Mouse (Mus musculus) left cerebral cortex, postnatal 25 days (tissue): ENCODE results near the gene Ssbp3. TPM values are rescaled to one million over a fixed set of nuclear protein-coding genes. Genes with fewer than 3 reads are reported as not detected.

Experiments used
- DNase-seq, 2 experiments: peaks; one replicate each; pipeline ENCODE4 v3.0.0; 2022; ENCODE audit warnings: low spot score in 2 of 2, mixed read lengths in 1 of 2
- intact Hi-C: fragments of 180-260 bp; cut with DNase I; formaldehyde crosslinking; loops from one replicate; pipeline ENCODE4 v1.15.1; 2025
- total RNA-seq, 2 experiments: library from RNA; stranded (reverse); gene quantifications; 2 replicates each; pipeline ENCODE4 v1.2.3; 2021

Gene Ssbp3
- total RNA-seq, 2 experiments from 2014 or later, result 138 to 157 TPM

DNA sequence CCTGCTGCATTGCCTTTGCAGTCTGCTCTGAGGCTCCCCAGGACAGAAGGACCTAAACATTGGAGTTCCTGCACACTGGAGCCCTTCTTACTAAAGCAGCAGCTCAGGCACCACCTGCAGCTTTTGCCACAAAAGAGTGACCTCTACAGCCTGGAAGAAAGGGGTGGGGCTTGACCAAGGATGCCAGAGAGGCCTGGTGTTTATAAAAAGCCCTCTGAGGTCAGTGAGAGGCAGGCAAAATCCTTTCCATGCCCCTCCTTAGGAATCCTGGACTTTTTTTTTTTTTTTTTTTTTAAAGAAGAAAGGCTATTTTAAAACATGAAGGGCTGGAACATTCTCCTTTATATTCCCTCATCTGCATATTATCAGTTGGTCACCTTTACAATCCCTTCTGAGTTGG lies 42.7 kb downstream of the Ssbp3 start:
- DNase-seq, result no peak
- intact Hi-C loops, result no loop called here

DNA sequence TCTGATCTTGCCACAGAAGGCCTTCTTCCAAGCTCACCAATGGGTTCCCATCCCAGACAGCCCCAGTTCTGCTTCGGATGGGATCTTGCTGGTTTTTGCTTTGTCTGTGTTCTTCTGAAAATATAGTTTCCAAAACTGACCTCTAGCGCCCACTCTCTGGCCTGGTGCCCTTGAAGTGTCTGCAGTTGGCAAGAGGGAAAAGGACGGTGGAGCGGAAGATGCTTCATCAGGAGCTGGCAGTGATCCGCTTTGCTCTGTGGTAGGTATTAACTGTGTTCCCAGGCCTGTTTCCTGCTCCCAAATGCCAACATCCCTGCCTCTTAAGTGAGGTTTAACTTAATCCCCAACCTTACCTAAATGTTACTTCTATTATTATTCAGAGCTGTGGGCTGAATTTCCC lies 43.3 kb downstream of the Ssbp3 start:
- intact Hi-C loops, result no loop called here
- no peak for DNase-seq

DNA sequence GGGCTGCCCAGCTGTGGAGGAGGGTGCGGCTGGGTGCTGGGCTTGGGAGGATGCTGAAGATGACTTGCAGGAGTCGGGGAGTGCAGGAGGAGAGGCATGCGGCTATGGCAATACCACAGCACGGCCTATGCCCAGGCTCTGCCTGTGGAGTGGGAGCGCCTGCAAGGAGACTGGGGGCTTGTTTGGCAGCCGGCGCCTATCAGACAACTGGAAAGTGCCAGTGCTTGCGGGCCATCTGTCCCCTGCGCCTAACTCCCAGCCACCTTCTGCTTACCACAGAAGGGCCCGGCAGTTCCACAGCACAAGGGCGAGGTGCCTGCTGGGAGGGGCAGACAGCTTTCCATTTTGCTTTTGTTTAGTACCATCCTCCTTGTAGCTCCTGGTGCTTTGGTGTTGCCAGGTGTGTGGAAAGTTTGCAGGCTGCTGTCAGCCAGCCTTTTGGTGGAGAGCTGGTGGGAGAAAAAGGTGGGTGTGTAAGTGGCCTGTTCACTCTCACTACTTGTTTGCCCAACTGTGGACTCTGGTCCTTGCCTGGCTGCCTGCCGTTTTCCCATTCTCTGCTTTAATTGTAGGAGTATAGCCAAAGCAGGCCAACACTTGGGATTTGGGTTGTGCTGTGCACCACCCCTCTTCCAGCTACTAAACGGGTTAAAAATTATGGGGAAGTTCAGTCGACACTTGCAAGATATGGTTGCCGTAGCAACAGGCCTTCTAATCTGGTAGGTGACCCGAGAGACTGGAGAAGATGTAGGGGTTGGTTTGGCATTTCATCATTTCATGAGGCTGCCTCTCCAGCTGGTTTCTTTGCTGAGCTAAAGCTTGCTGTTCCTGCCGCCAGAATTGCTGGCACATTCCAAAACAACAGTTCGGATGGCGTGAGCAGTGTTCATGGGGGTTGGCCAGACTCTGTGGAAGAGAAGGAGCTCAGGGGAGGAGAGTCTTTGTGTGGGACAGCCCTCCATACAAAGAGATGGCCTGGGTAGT lies 45.5 kb downstream of the Ssbp3 start:
- intact Hi-C loops, result no loop called here
- DNase-seq, result peak; percentile 50 to 89

DNA sequence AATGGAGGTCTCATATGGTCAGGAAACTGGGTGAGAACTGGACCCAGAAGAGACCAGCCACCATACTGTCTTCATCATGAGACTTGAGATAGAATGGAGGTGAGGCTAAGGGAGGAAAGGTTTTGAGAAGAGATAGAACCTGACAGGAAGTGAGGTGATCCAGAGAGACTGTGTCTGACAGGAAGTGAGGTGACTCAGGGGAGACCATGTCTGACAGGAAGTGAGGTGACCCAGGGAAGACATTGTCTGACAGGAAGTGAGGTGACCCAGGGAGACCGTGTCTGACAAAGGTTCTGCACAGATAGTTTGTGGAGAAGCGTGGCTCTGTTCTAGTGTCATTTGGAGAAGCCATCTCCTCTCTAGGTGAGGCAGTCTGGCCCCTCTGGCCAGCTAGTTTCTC lies 47.6 kb downstream of the Ssbp3 start:
- intact Hi-C loops, result no loop called here
- DNase-seq, result no peak

DNA sequence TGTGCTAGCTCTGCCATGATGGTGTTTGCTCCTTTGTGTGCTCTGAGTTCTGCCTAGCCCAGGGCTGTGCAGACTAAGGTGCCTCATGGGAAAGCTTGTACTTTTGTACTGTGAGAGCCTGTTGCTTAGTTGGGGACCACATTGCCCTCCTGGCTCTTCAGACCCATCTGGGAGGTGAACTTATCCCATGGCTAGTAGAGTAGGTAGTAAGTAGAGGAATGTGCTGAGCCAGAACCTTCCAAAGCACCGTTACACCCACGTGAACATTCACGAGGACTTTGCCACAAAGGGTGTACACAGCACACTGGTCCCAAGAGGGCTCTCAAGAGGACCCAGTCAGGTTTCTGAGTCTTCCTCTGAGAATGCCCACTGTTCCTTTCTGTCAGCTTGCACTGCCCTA lies 48.1 kb downstream of the Ssbp3 start:
- intact Hi-C loops, result no loop called here
- no peak for DNase-seq

DNA sequence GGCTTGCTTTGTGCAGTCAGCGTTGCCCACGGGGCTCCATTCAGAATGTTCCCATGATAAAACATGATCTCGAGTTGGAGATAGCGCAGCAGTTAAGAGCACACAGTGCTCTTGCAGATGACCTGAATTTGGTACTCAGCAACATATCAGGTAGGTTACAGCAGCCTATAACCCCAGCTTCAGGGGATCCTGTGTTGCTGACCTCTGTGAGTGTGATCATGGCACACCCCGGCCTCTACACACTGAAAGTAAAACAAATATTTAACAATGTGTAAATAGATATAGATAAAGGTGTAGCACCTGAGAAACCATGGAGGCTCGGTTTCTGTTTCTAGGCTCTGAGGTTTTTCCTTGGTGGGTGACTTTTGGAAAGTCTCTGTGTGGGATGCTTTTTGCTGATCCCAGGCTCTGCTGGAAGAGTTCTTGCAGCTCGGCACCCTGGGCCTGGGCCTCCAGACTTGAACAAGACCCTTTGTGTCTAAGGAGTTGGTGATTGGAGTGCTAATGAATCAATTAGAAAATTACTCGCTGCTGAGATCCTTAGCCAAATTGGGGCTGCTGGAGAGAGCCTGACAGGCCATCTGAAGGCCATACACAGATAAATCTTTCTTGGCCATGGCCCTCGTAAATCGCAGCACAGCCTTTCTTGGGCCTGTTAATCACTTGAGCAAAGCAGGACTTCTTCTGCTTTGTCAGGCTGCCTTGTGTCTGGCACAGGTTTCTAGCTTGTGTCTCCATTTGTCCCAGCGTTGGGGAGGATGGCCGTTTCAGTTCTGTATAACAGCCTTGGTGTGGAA lies 49.2 kb downstream of the Ssbp3 start:
- no peak for DNase-seq
- intact Hi-C loops, result no loop called here

DNA sequence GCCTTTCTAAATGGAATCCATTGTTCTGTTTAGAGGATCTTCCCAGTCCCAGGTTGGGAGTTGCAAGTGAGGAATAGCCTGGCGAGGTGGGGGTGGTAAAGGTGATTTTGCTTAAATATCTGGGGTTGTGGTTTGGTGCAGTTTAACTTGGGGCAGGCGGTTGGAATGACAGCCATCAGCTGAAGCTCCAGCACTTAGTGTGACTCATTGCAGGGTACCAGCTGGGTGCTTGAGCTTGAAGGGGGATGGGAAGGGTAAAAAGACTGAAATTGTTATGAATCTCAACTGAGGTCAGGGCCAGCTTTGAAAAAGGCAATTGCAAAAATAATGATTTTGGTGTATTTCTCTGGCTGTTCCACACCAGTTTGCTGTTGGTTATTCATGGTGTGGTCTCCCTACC lies 50.0 kb downstream of the Ssbp3 start:
- intact Hi-C loops, result no loop called here
- DNase-seq, result no peak

DNA sequence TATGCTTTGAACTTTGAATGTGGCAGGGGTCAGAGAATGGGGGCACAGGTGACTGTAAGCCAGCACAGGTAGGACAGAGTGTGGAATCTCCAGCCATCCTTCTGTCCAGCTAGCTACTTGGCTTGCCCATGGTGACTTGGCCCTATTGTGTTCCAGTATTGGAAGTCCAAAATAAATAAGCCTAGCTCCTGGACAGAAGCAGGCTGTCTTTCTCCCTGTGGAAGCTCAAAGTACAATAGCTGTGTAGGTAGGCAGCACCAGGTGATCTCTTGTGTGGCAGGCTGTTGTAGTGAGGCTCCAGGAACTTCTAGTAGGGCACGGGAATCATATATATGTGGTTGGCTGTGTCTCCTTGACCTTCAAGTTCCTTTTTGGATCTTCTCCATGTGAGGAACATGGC lies 50.8 kb downstream of the Ssbp3 start:
- intact Hi-C loops, result no loop called here
- DNase-seq, result no peak

DNA sequence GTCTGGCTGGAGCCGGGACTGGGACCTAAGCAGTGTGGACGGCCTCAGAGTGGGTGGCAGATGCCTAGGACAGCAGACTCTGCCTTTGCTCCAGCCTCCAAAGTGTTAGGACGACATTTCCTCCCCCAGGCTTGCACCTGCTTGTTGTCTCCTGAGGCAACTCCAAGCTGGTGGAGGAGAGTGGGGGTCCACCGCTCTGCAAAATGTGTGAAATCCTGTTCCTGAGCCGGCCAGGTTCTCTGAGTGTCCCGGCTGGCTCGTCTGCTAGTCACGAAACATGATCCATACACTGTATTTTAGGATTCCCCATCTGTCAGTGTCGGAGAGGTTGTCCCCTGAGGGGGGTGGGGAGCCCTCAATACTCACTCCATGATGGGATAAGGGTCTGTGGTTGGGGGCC lies 53.9 kb downstream of the Ssbp3 start:
- peak in 1 of 2 experiments; percentile 82 for DNase-seq

DNA sequence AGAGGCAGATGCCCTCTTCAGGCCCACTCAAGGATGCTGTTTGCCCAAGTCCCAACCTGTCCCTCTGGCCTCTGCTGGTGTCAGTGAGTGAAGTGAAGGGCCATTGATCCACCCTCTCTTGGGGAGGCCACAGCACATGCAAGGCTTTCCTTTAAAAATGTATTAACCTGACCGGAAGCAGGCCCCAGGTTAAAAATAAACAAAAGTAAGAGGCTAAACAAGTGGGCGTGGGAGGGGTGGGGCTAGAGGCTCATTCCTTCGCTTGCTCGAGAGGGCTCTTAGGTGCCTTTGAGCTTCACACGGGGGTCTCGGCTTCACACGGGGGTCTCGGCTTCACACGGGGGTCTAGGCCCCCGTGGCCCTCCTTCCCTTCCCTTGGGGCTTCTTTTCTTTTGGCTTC lies 54.5 kb downstream of the Ssbp3 start:
- intact Hi-C loops, result no loop called here

More for the DNA sequence above, 53.9 kb downstream of the Ssbp3 start:
- intact Hi-C loops, result no loop called here

DNA sequence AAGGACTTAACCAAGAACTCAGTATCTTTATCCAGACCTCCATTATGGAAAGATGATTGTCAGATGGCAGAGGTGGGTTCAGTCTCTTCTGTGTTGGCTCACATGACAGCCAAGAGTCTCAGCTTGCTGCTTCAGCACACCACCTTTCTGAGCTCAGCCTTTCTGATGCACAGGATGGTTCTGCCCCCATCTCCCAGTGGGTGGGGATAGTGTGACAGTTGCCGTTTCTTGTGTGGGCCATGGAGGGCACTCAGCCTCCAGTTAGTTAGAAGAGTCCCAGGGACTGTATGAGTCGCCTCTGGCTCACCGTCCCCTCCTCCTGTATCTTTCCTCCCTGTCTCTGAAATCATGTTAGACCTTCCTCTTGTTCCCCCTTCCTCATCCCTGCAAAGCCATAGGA lies 55.9 kb downstream of the Ssbp3 start:
- intact Hi-C loops, result no loop called here
- DNase-seq, result peak in 1 of 2 experiments; percentile 80

More for the DNA sequence above, 54.5 kb downstream of the Ssbp3 start:
- no peak for DNase-seq

DNA sequence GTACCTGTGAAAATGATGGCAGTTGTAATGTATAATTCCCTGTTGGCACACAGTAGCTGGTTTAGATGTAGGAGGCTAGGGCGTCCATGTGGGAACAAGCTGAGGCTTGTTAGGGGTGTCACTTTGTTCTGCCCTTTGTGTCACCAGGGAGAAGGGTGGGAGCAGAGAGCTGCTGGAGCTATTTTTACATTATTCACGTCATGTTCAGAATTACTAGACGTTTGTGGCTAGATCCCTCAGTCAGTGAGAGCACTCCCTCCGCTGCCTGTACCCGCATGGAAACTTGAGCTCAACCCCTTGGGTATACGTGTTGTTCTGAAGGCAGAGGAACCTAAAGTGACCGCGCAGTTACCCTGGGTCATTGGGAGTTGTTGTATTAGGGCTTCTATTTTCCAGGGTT lies 58.4 kb downstream of the Ssbp3 start:
- intact Hi-C loops, result no loop called here
- DNase-seq, result no peak

DNA sequence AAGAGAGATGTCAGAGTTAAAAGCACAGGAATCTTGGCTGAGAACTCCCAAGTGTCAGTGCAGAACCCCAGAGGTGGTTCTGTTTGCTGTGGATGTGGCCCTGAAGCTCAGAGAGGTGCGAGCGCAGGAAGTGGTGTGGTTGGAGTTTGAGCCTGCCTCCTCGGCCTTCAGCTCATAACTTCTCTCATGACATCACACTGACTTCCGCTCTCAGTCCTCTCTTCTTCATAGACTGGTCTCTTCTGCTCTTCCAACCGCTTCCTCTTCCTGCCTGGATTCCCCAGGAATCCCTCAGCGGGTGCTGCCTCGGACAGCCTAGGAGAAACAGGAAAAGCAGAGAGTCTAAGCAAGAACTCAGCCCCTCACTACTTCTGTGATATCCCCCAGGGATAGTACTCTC lies 60.3 kb downstream of the Ssbp3 start:
- intact Hi-C loops, result no loop called here
- DNase-seq, result no peak

DNA sequence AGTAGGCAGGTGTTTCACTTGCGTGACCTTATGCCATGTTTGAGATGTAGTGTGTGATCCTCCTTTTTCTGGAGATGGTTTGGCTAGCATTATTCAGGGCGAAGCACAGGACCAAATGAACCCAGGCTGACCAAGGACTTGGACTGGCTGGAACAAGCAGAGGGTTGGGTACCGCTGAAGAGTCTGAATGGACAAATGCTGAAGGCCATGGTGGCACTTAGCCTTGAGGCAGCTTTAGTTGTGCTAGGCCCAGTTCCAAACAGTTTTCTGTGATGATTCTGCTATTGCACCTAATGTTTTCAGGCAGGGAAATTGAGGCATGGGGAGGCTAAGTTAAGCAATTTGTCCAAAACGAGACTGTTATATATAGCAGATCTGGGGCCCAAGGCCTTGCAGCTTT lies 61.6 kb downstream of the Ssbp3 start:
- intact Hi-C loops, result no loop called here
- DNase-seq, result no peak

DNA sequence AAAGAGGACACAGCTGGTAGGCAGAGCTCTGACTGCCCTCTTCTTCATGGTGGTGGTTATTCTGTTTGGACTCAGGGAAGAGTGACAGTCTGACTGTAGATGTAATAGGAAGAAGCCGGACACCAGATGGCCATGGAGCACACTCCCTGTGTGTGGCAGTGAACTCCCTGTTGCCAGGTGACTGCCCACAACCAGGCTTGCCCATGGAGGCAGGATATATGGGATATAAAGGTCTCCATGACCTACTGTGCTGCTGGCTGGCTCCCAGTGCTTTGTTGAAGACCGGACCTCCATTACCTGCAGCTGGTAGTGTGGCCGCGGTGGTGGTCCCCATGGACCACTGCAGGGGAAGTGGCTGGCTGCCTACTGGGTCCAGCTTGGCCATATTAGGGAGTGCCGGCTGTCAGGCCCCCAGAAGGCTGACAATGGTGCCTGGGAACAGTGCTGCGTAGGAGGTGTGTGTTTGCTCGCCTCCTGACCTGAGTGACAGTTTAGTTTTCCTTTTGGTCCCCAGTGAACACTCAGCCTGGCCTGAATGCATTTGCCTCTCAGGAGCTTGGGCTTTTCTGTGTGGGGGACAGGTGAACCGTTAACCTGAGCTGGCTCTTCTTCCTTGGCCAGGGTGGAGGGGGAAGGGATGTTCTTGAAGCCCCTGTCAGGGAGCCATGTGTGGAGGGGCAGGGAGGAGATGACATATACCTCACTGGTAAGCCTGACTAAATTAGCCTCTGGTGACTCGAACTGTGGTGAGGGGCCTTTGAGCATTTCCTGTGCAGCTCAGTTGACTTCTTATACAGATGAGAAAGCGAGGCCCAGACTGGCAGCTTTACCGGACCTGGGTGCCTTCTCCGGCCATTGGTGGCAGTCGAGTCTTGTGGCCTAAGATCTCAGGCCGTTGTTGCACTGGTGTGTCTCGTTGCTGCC lies 62.2 kb downstream of the Ssbp3 start:
- DNase-seq, result no peak
- intact Hi-C loops, result no loop called here

DNA sequence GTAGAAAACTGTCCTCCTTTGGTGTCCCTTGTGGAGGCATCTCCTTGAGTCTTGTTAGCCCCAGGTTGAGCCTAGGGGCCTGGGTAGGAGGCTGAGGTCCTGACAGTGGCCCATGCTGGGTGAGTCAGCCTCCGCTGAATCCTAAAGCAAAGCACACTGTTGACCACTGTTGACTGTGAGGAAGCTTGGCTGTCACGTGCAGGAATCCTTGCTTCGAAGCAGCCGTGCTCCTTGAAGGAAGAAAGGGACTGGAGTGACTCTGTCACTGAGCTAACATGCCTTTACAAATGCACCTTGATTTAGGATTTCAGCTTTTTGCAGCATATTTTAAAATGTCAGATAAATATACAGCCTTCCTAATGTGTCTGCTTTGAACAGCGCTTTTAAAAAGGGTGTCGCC lies 64.8 kb downstream of the Ssbp3 start:
- intact Hi-C loops, result no loop called here
- DNase-seq, result no peak

DNA sequence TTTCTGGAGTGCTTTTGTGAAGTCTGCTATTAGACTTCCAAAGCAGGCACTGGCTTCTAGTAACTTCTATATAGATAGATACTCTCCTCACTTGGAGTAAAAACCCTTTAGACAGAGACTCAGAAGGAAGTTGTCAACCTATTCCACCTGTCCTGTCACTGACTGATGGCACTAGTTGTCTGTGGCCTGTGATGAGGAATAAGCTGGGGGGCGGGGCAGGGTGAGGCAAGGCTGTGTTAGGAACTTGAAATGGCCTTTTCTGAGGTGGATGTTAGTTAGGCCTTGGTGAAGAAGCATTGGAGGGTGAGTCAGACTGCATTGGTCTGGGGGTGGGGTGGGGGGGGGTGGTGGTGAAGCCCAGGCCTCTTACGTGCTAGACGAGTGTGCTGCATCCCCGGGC lies 65.4 kb downstream of the Ssbp3 start:
- DNase-seq, result no peak
- intact Hi-C loops, result no loop called here

DNA sequence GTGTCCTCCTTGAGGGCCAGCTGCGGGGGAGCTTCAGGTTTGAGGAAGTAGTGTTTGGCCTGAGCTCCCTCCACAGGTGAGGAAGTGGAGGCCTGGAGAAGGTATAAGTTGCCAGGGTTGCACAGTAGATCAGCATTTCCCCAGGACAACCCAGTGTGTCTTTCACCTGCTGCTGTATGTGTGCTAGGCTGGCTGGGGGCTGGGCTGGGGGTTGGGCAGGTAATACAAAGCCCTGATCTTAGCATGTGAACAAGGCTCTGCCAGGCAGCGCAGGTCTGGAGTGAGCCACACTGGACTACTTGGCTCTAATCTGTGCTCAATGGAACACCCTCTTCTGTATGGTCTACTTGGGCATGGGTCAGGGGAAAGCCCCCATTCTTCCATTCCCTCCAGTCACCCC lies 66.1 kb downstream of the Ssbp3 start:
- DNase-seq, result no peak
- intact Hi-C loops, result no loop called here

DNA sequence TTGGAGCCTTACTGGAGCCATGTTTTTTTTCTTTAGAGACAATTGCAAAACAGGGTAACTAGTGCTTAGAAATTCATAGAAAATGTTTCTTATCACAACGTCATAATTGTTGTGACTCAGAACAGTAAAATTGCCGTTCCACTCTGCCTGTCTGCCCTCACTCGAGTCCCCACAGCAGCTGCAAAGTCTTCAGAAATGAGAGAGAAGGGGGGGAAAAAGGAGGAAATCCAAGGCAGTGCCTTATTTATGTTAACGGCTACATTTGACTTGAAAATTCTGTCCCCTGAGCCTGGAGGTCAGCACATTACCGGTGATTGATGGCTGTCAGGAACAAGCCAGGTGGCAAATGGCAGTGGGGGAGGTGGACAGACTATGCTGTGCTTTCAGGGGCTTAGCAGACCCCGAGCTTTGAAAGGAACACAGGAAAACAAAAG lies 66.7 kb downstream of the Ssbp3 start:
- intact Hi-C loops, result no loop called here
- DNase-seq, result no peak

DNA sequence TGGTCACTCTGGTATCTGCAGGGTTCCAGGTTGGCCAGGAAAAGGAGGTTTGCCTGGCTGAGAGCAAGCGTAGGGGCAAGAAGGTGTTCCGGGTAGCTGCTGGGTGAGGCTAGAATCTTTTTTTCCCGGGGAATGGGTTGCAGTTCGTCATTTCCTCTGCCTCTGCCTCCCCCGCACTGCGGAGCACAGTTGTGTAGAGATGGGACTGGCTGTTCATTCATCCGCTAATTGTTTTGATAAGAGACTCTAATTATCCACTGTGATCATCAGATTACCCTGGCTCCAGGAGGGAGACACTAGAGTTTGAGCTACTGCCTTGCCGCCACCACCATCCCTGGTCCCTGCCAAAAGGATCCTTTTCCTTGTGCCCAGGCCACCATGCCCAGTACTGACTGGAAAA lies 67.9 kb downstream of the Ssbp3 start:
- DNase-seq, result no peak
- intact Hi-C loops, result no loop called here
